Mouse (Mus musculus): ENCODE measurements at regions not wholly inside any gene's neighbourhood (a gene's known extent, or its start where the extent isn't known, plus 50 kb on each side); places are given as distances from the start of the nearest gene placed in this dataset.
A peak's percentile ranks its signal among the peaks of the same experiment; 100 is the strongest.
"Not testable (repeated sequence)": the region's sequence is repeated elsewhere in the genome, so short reads cannot be mapped to it uniquely, and the experiment has no call there.

GRCm38 (mm10) chr9:33007456-33008063 lies 371.5 kb downstream of the Ets1 start:
- no peak for DNase-seq (ENCODE audit: low spot score in 2 of 2)

- no peak for DNase-seq (ENCODE audit: low spot score in 2 of 2)
Measured at GRCm38 (mm10) chr9:33011241-33011640, 375.2 kb downstream of the Ets1 start.

- no peak for DNase-seq (ENCODE audit: low spot score in 2 of 2)
Measured at GRCm38 (mm10) chr9:33035401-33035800, 399.4 kb downstream of the Ets1 start.

- DNase-seq (ENCODE audit: low spot score in 2 of 2), result no peak
Measured at GRCm38 (mm10) chr9:33039221-33039790, 403.3 kb downstream of the Ets1 start.

- no peak for DNase-seq (ENCODE audit: low spot score in 2 of 2)
Measured at GRCm38 (mm10) chr9:33050789-33051188, 414.8 kb downstream of the Ets1 start.

GRCm38 (mm10) chr9:33060636-33061264 lies 424.7 kb downstream of the Ets1 start:
- DNase-seq (ENCODE audit: low spot score in 2 of 2), result no peak

GRCm38 (mm10) chr9:33062476-33062875 lies 426.5 kb downstream of the Ets1 start:
- DNase-seq (ENCODE audit: low spot score in 2 of 2), result peak; percentile 27 to 47

GRCm38 (mm10) chr9:33065331-33065730 lies 429.3 kb downstream of the Ets1 start:
- no peak for DNase-seq (ENCODE audit: low spot score in 2 of 2)

GRCm38 (mm10) chr9:33067521-33067920 lies 431.5 kb downstream of the Ets1 start:
- no peak for DNase-seq (ENCODE audit: low spot score in 2 of 2)

GRCm38 (mm10) chr9:33070116-33070515 lies 434.1 kb downstream of the Ets1 start:
- peak in 1 of 2 experiments; percentile 2 for DNase-seq (ENCODE audit: low spot score in 2 of 2)

- DNase-seq (ENCODE audit: low spot score in 2 of 2), result no peak
Measured at GRCm38 (mm10) chr9:33080271-33080670, 444.2 kb downstream of the Ets1 start.

- peak; percentile 8 to 29 for DNase-seq (ENCODE audit: low spot score in 2 of 2)
Measured at GRCm38 (mm10) chr9:33080774-33081173, 444.8 kb downstream of the Ets1 start.

- DNase-seq (ENCODE audit: low spot score in 2 of 2), result no peak
Measured at GRCm38 (mm10) chr9:33089977-33090376, 454.0 kb downstream of the Ets1 start.

GRCm38 (mm10) chr9:33091664-33092063 lies 455.6 kb downstream of the Ets1 start:
- no peak for DNase-seq (ENCODE audit: low spot score in 2 of 2)

GRCm38 (mm10) chr9:33095654-33096053 lies 459.6 kb downstream of the Ets1 start:
- peak; percentile 48 to 85 for DNase-seq (ENCODE audit: low spot score in 2 of 2)

GRCm38 (mm10) chr9:33101206-33101605 lies 465.2 kb downstream of the Ets1 start:
- no peak for DNase-seq (ENCODE audit: low spot score in 2 of 2)

- no peak for DNase-seq (ENCODE audit: low spot score in 2 of 2)
Measured at GRCm38 (mm10) chr9:33104623-33105074, 468.6 kb downstream of the Ets1 start.

- no peak for DNase-seq (ENCODE audit: low spot score in 2 of 2)
Measured at GRCm38 (mm10) chr9:33123841-33124240, 487.8 kb downstream of the Ets1 start.

GRCm38 (mm10) chr9:33152186-33152585 lies 516.2 kb downstream of the Ets1 start:
- peak in 1 of 2 experiments; percentile 1 for DNase-seq (ENCODE audit: low spot score in 2 of 2)

GRCm38 (mm10) chr9:33168159-33168558 lies 532.1 kb downstream of the Ets1 start:
- peak in 1 of 2 experiments; percentile 15 for DNase-seq (ENCODE audit: low spot score in 2 of 2)

- DNase-seq (ENCODE audit: low spot score in 2 of 2), result not testable (repeated sequence)
Measured at GRCm38 (mm10) chr9:33169093-33169492, 533.1 kb downstream of the Ets1 start.

- no peak for DNase-seq (ENCODE audit: low spot score in 2 of 2)
Measured at GRCm38 (mm10) chr9:33180066-33180465, 544.0 kb downstream of the Ets1 start.

- DNase-seq (ENCODE audit: low spot score in 2 of 2), result no peak
Measured at GRCm38 (mm10) chr9:33187187-33187586, 551.2 kb downstream of the Ets1 start.

All from layer of hippocampus, adult 18-20 months (tissue).